8 mouse cellular contexts compared by ENCODE assay signal in the genomic region with DNA sequence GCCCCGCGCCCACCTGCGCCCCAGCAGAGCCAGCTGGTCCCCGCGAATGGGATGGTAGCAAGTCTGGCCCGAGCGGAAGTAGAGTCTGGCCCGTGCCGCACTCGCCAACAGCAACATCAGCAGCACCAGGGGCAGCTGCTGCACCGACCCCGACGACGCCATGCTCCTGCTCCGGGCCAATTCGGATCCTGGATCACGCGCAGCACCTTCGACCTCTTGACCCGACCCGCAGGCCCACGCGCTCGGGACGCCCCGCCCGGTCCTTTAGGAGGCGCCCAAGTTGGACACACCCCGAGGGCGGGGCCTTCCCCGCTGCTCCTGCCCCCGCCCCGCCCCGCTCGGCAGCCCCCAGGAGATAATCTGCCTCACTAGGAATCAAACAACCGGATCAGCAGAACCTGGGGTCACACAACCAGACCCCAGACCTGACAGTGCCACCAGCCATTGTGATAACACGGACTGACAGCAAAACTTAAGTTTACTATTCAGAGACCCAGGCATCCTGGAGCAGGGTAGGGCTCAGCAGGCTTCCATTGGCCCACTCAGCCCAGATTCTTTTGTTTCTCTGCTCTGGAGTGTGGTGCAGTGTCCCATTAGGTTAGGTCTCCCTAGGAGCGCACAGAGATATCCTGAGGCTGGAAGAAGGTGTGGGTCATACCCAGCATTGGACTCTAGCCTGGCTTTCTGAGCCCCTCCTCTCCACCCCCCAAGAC. TPM values are rescaled to one million over a fixed set of nuclear protein-coding genes. Genes with fewer than 3 reads are reported as not detected.
DNase-seq lines count a peak whose midpoint lies in the region; ATAC-seq and TF ChIP-seq lines count a peak whose summit lies in the region.

Gene Ctsz (minus strand): TSS at position 303 of the 713 bp plus-strand sequence.

- peaks cover 15% of the 10 kb centered on the region for H3K79me2 ChIP-seq in liver, adult 2 months (ENCODE audit: control insufficient read depth, insufficient read depth, low read length)

- peak within 1 kb of the TSS; percentile 57 for H3K9ac ChIP-seq in embryonic facial prominence, embryonic 15.5 days
- peak within 1 kb of the TSS; percentile 75 for H3K9ac ChIP-seq in heart, embryonic 11.5 days (ENCODE audit: low read depth, low read length)
- H3K9ac ChIP-seq in kidney, embryonic 15.5 days: peak within 1 kb of the TSS; percentile 50
- H3K9ac ChIP-seq in liver, adult 2 months (ENCODE audit: low read depth, low read length): peak within 1 kb of the TSS; percentile 81

- no peak for TF ChIP-seq CTCF in liver, adult 2 months (IDR thresholded peaks at IDR 0.05; ENCODE audit: low read depth, low read length)

- peaks cover 41% of the 10 kb centered on the region for H3K4me1 ChIP-seq in embryonic facial prominence, embryonic 15.5 days
- peaks cover 16% of the 10 kb centered on the region; the same call in 1 of the 2 replicates for H3K4me1 ChIP-seq in heart, embryonic 11.5 days (ENCODE audit: control insufficient read depth, insufficient read depth, low read length)
- peaks cover 33% of the 10 kb centered on the region for H3K4me1 ChIP-seq in kidney, embryonic 15.5 days
- H3K4me1 ChIP-seq in liver, adult 2 months (ENCODE audit: control insufficient read depth, insufficient read depth, low read length): peaks cover 11% of the 10 kb centered on the region

- H3K27ac ChIP-seq in embryonic facial prominence, embryonic 15.5 days (replicated peaks): no peak within 1 kb of the TSS; the same call in 1 of the 2 replicates
- no peak within 1 kb of the TSS for H3K27ac ChIP-seq in heart, embryonic 11.5 days (ENCODE audit: low read depth, low read length)
- 0 out of 2 replicates have a peak within 1 kb of the TSS, but pooled peaks have one; percentile 13 for H3K27ac ChIP-seq in kidney, embryonic 15.5 days
- H3K27ac ChIP-seq in liver, adult 2 months (replicated peaks; ENCODE audit: insufficient read depth, low read depth, low read length): peak within 1 kb of the TSS; percentile 76

- ATAC-seq in embryonic facial prominence, embryonic 15.5 days (ENCODE audit: insufficient number of reproducible peaks, low FRiP score, low TSS enrichment, low read depth): peak; percentile 77
- ATAC-seq in heart, embryonic 11.5 days (replicated peaks; ENCODE audit: insufficient number of reproducible peaks, low FRiP score, low TSS enrichment): peak; percentile 89
- peak; percentile 83 for ATAC-seq in kidney, embryonic 15.5 days (replicated peaks; ENCODE audit: low FRiP score)

- peak within 1 kb of the TSS; percentile 86 for H3K4me2 ChIP-seq in embryonic facial prominence, embryonic 15.5 days (replicated peaks)
- peak within 1 kb of the TSS; percentile 74 for H3K4me2 ChIP-seq in heart, embryonic 11.5 days
- peak within 1 kb of the TSS; percentile 83 for H3K4me2 ChIP-seq in kidney, embryonic 15.5 days

- H3K36me3 ChIP-seq in embryonic facial prominence, embryonic 15.5 days: peaks cover 18% of the 10 kb centered on the region
- no peaks in the 10 kb centered on the region for H3K36me3 ChIP-seq in heart, embryonic 11.5 days (ENCODE audit: control insufficient read depth, insufficient read depth, low read length)
- H3K36me3 ChIP-seq in kidney, embryonic 15.5 days: peaks cover 5% of the 10 kb centered on the region; the same call in 1 of the 2 replicates
- no peaks in the 10 kb centered on the region for H3K36me3 ChIP-seq in liver, adult 2 months (ENCODE audit: control insufficient read depth, insufficient read depth, low read length)

- WGBS in embryonic facial prominence, embryonic 15.5 days: 2% methylated on average over 38 of the region's 38 CpGs
- 0% methylated on average over 38 of the region's 38 CpGs for WGBS in heart, embryonic 11.5 days (ENCODE audit: insufficient replicate concordance)
- under 1% methylated on average over 38 of the region's 38 CpGs for WGBS in kidney, embryonic 15.5 days
- WGBS in liver, adult 2 months: 2% methylated on average over 38 of the region's 38 CpGs

- H3K27me3 ChIP-seq in embryonic facial prominence, embryonic 15.5 days: no peaks in the 10 kb centered on the region
- no peaks in the 10 kb centered on the region for H3K27me3 ChIP-seq in heart, embryonic 11.5 days (ENCODE audit: control insufficient read depth, insufficient read depth, low read length)
- H3K27me3 ChIP-seq in kidney, embryonic 15.5 days: no peaks in the 10 kb centered on the region
- no peaks in the 10 kb centered on the region for H3K27me3 ChIP-seq in liver, adult 2 months (ENCODE audit: control insufficient read depth, insufficient read depth, low read length)

- peak; percentile 72 for TF ChIP-seq POLR2A in liver, adult 2 months (IDR thresholded peaks at IDR 0.05; ENCODE audit: extremely low read depth, insufficient read depth, low read length)

- no peaks in the 10 kb centered on the region for H3K9me3 ChIP-seq in embryonic facial prominence, embryonic 15.5 days (replicated peaks)
- H3K9me3 ChIP-seq in heart, embryonic 11.5 days (replicated peaks; ENCODE audit: control insufficient read depth, low read length): no peaks in the 10 kb centered on the region
- no peaks in the 10 kb centered on the region for H3K9me3 ChIP-seq in kidney, embryonic 15.5 days (replicated peaks)

- H3K4me3 ChIP-seq in embryonic facial prominence, embryonic 15.5 days (replicated peaks): peak within 1 kb of the TSS; percentile 65
- H3K4me3 ChIP-seq in heart, embryonic 11.5 days (ENCODE audit: low read depth, low read length): peak within 1 kb of the TSS; percentile 68
- H3K4me3 ChIP-seq in kidney, embryonic 15.5 days (replicated peaks): peak within 1 kb of the TSS; percentile 62
- peak within 1 kb of the TSS; percentile 68 for H3K4me3 ChIP-seq in liver, adult 2 months (ENCODE audit: insufficient read depth, low read depth, low read length)

- peak; percentile 88 for DNase-seq in A20 (ENCODE audit: low read depth, low spot score)
- peak; percentile 37 to 56 for DNase-seq in adrenal gland, postnatal 4 days (ENCODE audit: low spot score in 2 of 2)
- DNase-seq in liver, adult 2 months (ENCODE audit: extremely low read depth, low read depth, low spot score): peak; percentile 66
- peak; percentile 80 to 87 for DNase-seq in monocyte, adult 2 months (ENCODE audit: low read depth in 1 of 2, low spot score in 2 of 2)
- peak; percentile 79 to 89 for DNase-seq in spleen, postnatal 4 days (ENCODE audit: low spot score in 2 of 2)

RNA-seq across cellular contexts. Expression of gene Ctsz, which starts in this region (rescaled TPM):
- total RNA-seq in adrenal gland, postnatal 4 days (2021): 100 to 1,000 TPM; 107 to 114 TPM
- polyA plus RNA-seq in embryonic facial prominence, embryonic 15.5 days (2015; fragmentation: Nextera tagmentation; extraction: Ambion mirVana): 215 and 224 TPM in 2 replicates
- polyA plus RNA-seq in heart, embryonic 11.5 days (2014; fragmentation: Nextera tagmentation; extraction: Ambion mirVana): 110 and 117 TPM in 2 replicates
- 133 and 136 TPM in 2 replicates for polyA plus RNA-seq in kidney, embryonic 15.5 days (2015; fragmentation: Nextera tagmentation; extraction: Ambion mirVana)
- 235 and 279 TPM in 2 replicates for total RNA-seq in liver, adult 2 months (2014; rRNA removed)
- 308 and 389 TPM in 2 replicates for polyA plus RNA-seq in liver, adult 2 months (2012; rRNA removed)

Comparison
In these comparisons a context has a peak if more than half of its experiments do, and no peak if none do; other contexts are left out.
1. H3K27ac ChIP-seq: peak in kidney, embryonic 15.5 days (single experiment) and liver, adult 2 months (single experiment); none in embryonic facial prominence, embryonic 15.5 days (single experiment) and heart, embryonic 11.5 days (single experiment).
2. Peak in every context shown above with its lines, with median percentiles within 50 percentile points of each other: DNase-seq, ATAC-seq, H3K4me2 ChIP-seq, H3K4me3 ChIP-seq and H3K9ac ChIP-seq.